Mouse (Mus musculus): ENCODE results near the gene Pkp4.

DNA sequence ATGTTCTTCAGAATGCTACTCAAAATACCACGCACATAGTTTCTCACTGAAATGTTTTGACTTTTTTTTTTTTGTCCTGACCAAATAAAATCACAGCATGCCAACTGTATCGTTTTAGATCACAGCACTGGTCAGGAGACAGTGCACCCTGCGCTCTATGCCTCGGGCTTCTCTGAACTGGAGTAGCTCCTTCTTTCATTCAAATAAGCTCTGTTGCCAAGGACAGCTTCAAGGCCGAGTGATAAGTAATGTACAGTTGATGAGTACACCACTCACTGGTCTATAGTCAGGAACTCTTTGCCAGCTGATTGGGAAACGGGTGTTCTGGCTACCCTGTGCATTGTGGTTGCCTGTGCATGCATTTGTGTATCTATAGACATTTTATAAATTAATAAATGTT is 141.8 kb downstream of the Pkp4 start:
- TF ChIP-seq POLR2AphosphoS2 (IDR thresholded peaks at IDR 0.05; ENCODE audit: low read length), result no peak
- TF ChIP-seq RAD21 (IDR thresholded peaks at IDR 0.05; ENCODE audit: low read depth, low read length), result no peak
- no peak for TF ChIP-seq TAL1 (IDR thresholded peaks at IDR 0.05; ENCODE audit: low read length)
- no peak for TF ChIP-seq POLR2A (IDR thresholded peaks at IDR 0.05; ENCODE audit: control insufficient read depth in 1 of 2, insufficient read depth in 1 of 2, low read depth in 1 of 2, low read length in 2 of 2, poor library complexity in 1 of 2)
- no peak for TF ChIP-seq MAX (IDR thresholded peaks at IDR 0.05; ENCODE audit: low read length)
